Mouse (Mus musculus) CD4-positive naive resting alpha-beta T cell, adult 76 days (primary cell): ENCODE measurements around the gene Olfr611. TPM values are rescaled to one million over a fixed set of nuclear protein-coding genes. Genes with fewer than 3 reads are reported as not detected.

Source experiments
- total RNA-seq: library from RNA; stranded (reverse); gene quantifications from one replicate; pipeline ENCODE4 v1.2.4, GENCODE M21; 2023

The Olfr611 gene
- not detected for total RNA-seq

GRCm38 (mm10) chr7:103520746-103521145 lies at the start of gene Olfr611:
Olfr611 (minus strand) TSS chr7:103520846.

GRCm38 (mm10) chr7:103569043-103569442 lies 48.4 kb upstream of the Olfr611 start, which contains the start of gene Olfr616:
Olfr616 (minus strand) TSS chr7:103569143.

GRCm38 (mm10) chr7:103555779-103556178 lies 35.1 kb upstream of the Olfr611 start, which contains the start of gene Olfr615:
Olfr615 (plus strand) TSS chr7:103556079.

GRCm38 (mm10) chr7:103547774-103548173 lies 27.1 kb upstream of the Olfr611 start, which contains the start of gene Olfr613:
Olfr613 (plus strand) TSS chr7:103548074.

GRCm38 (mm10) chr7:103542617-103543016 lies 22.0 kb upstream of the Olfr611 start, which contains the start of gene Olfr612:
Olfr612 (minus strand) TSS chr7:103542717.

GRCm38 (mm10) chr7:103512022-103512421 lies 8.6 kb downstream of the Olfr611 start, which contains the start of gene Olfr610:
Olfr610 (minus strand) TSS chr7:103512122.

GRCm38 (mm10) chr7:103497962-103498361 lies 22.7 kb downstream of the Olfr611 start, which contains the start of gene Olfr609:
Olfr609 (minus strand) TSS chr7:103498062.

GRCm38 (mm10) chr7:103469577-103469976 lies 51.1 kb downstream of the Olfr611 start, which contains the start of gene Olfr608:
Olfr608 (plus strand) TSS chr7:103469877.

Other genes with a start within 250 kb of the Olfr611 start
- gene Olfr596, start 215.2 kb downstream of the Olfr611 start, total RNA-seq = not detected
- gene Olfr597, start 204.5 kb downstream of the Olfr611 start, total RNA-seq = not detected
- not detected for gene Olfr598, start 197.3 kb downstream of the Olfr611 start, total RNA-seq
- gene Olfr599, start 184.9 kb downstream of the Olfr611 start, total RNA-seq = not detected
- not detected for gene Olfr600, start 171.2 kb downstream of the Olfr611 start, total RNA-seq
- gene Olfr601, start 158.2 kb downstream of the Olfr611 start, total RNA-seq = not detected
- gene Olfr603, start 134.7 kb downstream of the Olfr611 start, total RNA-seq = not detected
- gene Usp17lc, start 105.8 kb downstream of the Olfr611 start, total RNA-seq = not detected
- not detected for gene Olfr605, start 75.4 kb downstream of the Olfr611 start, total RNA-seq
- not detected for gene Olfr606, start 71.8 kb downstream of the Olfr611 start, total RNA-seq
- gene Olfr607, start 56.7 kb downstream of the Olfr611 start, total RNA-seq = not detected
- gene Olfr608, start 51.0 kb downstream of the Olfr611 start, total RNA-seq = not detected
- gene Olfr609, start 22.8 kb downstream of the Olfr611 start, total RNA-seq = not detected
- not detected for gene Olfr610, start 8.7 kb downstream of the Olfr611 start, total RNA-seq
- not detected for gene Olfr612, start 21.9 kb upstream of the Olfr611 start, total RNA-seq
- gene Olfr613, start 27.2 kb upstream of the Olfr611 start, total RNA-seq = not detected
- gene Olfr615, start 35.2 kb upstream of the Olfr611 start, total RNA-seq = not detected
- not detected for gene Olfr616, start 48.3 kb upstream of the Olfr611 start, total RNA-seq
- not detected for gene Olfr617, start 52.2 kb upstream of the Olfr611 start, total RNA-seq
- not detected for gene Olfr618, start 69.3 kb upstream of the Olfr611 start, total RNA-seq
- gene Olfr619, start 79.7 kb upstream of the Olfr611 start, total RNA-seq = not detected
- gene Olfr620, start 91.7 kb upstream of the Olfr611 start, total RNA-seq = not detected
- gene Olfr622, start 121.9 kb upstream of the Olfr611 start, total RNA-seq = not detected
- gene Olfr623, start 142.9 kb upstream of the Olfr611 start, total RNA-seq = not detected
- gene Olfr624, start 150.3 kb upstream of the Olfr611 start, total RNA-seq = not detected
- gene Olfr625-ps1, start 161.9 kb upstream of the Olfr611 start, total RNA-seq = not detected
- not detected for gene Olfr243, start 193.8 kb upstream of the Olfr611 start, total RNA-seq
- gene Olfr628, start 209.5 kb upstream of the Olfr611 start, total RNA-seq = not detected
- not detected for gene Olfr629, start 224.1 kb upstream of the Olfr611 start, total RNA-seq
- not detected for gene Olfr630, start 236.5 kb upstream of the Olfr611 start, total RNA-seq